Mouse (Mus musculus) ES-E14 (cell line): ENCODE measurements around the gene Akap2. TPM values are rescaled to one million over a fixed set of nuclear protein-coding genes. Genes with fewer than 3 reads are reported as not detected.

Experiments used
- DNase-seq: peaks from one replicate; pipeline ENCODE4 v3.0.0-alpha.2; 2013; ENCODE audit warnings: low read depth, low spot score
- H3K27ac ChIP-seq: 2 replicates; pipeline ENCODE4 v1.5.1; 2012; ENCODE audit warnings: low read depth, mild to moderate bottlenecking, low read length, moderate library complexity, mixed read lengths; ENCODE audit not compliant: poor library complexity, insufficient read depth, severe bottlenecking
- H3K36me3 ChIP-seq: 2 replicates; pipeline ENCODE4 v1.6.1; 2012; ENCODE audit warnings: mild to moderate bottlenecking, low read length, moderate library complexity, mixed read lengths; ENCODE audit not compliant: control insufficient read depth, poor library complexity, insufficient read depth, severe bottlenecking
- H3K4me1 ChIP-seq, 2 experiments: fragments of 150-350 bp in 1 of 2; sonication (generic) in 1 of 2; 2 replicates each; pipeline ENCODE4 v1.6.1; 2012; ENCODE audit warnings: low read length in 2 of 2, mild to moderate bottlenecking in 1 of 2, mixed read lengths in 1 of 2; ENCODE audit not compliant: control insufficient read depth in 2 of 2, insufficient read depth in 2 of 2, poor library complexity in 1 of 2
- H3K4me3 ChIP-seq, 2 experiments: fragments of 150-350 bp in 1 of 2; sonication (generic) in 1 of 2; 2 replicates each; pipeline ENCODE4 v1.5.1; 2012; ENCODE audit warnings: low read length in 2 of 2, low read depth in 1 of 2, mild to moderate bottlenecking in 1 of 2, mixed read lengths in 1 of 2; ENCODE audit not compliant: insufficient read depth in 1 of 2, poor library complexity in 1 of 2, severe bottlenecking in 1 of 2
- H3K9ac ChIP-seq: 2 replicates; pipeline ENCODE4 v1.6.1; 2012; ENCODE audit warnings: low read depth, mild to moderate bottlenecking, low read length, mixed read lengths; ENCODE audit not compliant: poor library complexity, insufficient read depth, severe bottlenecking
- H3K9me3 ChIP-seq: fragments of 150-350 bp; sonication (generic); 2 replicates; pipeline ENCODE4 v1.6.1; 2012; ENCODE audit warnings: low read depth, mild to moderate bottlenecking, low read length; ENCODE audit not compliant: control insufficient read depth, insufficient read depth
- CHD2 ChIP-seq: IDR thresholded peaks from 2 replicates; pipeline ENCODE4 v1.6.1; 2014; ENCODE audit warnings: mild to moderate bottlenecking, low read depth, low read length, inconsistent platforms
- HCFC1 ChIP-seq: IDR thresholded peaks from 2 replicates; pipeline ENCODE4 v1.6.1; 2012; ENCODE audit warnings: low read length, inconsistent platforms, borderline replicate concordance; ENCODE audit not compliant: insufficient read depth
- MAFK ChIP-seq: IDR thresholded peaks from 2 replicates; pipeline ENCODE4 v1.6.1; 2014; ENCODE audit warnings: mild to moderate bottlenecking, low read depth, low read length, inconsistent platforms; ENCODE audit not compliant: insufficient read depth
- ZC3H11A ChIP-seq: IDR thresholded peaks from 2 replicates; pipeline ENCODE4 v1.6.1; 2012; ENCODE audit warnings: low read depth, mild to moderate bottlenecking, inconsistent platforms, low read length, borderline replicate concordance
- ZNF384 ChIP-seq: IDR thresholded peaks from 2 replicates; pipeline ENCODE4 v1.6.1; 2012; ENCODE audit warnings: low read depth, low read length, inconsistent platforms
- in situ Hi-C, 2 experiments: fragments of 600-800 bp; cut with MboI; formaldehyde crosslinking; loops; one replicate each; pipeline ENCODE4 v1.15.1; 2025; ENCODE audit warnings: low sequenced_read_pairs in 2 of 2, inconsistent platforms in 1 of 2; ENCODE audit not compliant: unreplicated experiment in 2 of 2
- total RNA-seq: library from RNA; depleted of rRNA; stranded (reverse); fragments of 300-350 nt; gene quantifications from 2 replicates; pipeline ENCODE4 v1.2.3, GENCODE M21; 2012

Gene Akap2
- total RNA-seq, 1 experiment = 35.7 TPM

DNA sequence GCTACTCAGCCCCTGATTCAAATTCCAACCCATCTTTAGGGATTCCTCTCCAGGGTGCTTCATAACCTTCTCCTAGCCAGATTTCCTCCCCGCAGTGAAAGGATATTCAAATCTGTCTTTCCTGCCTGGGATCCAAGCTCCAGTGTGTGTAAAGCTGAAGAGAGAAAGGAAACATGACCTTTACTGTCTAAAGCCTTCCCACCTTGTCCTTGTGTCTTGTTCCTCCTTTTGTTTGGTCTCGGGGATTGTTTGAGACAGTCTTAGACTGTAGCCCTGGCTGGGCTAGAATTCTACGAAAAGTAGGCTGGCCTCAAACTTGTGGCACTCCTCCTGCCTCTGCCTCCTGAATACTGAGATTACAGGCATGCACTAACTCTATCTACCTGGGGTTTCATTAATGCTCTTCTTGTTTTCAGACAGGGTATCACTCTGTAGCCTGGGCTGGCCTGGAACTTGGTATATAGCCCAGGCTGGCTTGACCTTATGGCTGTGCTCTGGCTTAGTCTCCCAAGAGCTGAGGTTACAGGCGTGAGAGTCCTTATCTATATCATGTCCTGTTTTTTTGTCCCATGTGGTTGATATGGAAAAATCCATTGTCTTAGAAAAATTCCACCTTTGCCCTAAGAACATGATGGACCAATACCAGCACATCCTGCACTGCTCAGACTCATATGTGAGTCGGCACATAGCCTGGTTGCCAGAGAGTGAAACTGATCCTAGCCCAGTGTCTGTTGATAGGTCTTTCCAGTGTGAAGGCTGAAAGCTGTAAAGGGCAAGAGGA is 22.9 kb upstream of the Akap2 start:
- peaks cover 10 to 32% of the 10 kb centered on the region in 2 experiments for H3K4me1 ChIP-seq
- H3K9me3 ChIP-seq = no peaks in the 10 kb centered on the region
- H3K27ac ChIP-seq = peak overlapping the region; percentile 66; the same call in 1 of the 2 replicates
- H3K36me3 ChIP-seq = no peaks in the 10 kb centered on the region
- no peak for DNase-seq
- in situ Hi-C loops = no loop called here
- H3K4me3 ChIP-seq = no peak overlapping the region
- TF ChIP-seq CHD2 = no peak
- TF ChIP-seq ZC3H11A = no peak
- TF ChIP-seq ZNF384 = no peak
- no peak for TF ChIP-seq MAFK
- TF ChIP-seq HCFC1 = no peak
- H3K9ac ChIP-seq = no peak overlapping the region

DNA sequence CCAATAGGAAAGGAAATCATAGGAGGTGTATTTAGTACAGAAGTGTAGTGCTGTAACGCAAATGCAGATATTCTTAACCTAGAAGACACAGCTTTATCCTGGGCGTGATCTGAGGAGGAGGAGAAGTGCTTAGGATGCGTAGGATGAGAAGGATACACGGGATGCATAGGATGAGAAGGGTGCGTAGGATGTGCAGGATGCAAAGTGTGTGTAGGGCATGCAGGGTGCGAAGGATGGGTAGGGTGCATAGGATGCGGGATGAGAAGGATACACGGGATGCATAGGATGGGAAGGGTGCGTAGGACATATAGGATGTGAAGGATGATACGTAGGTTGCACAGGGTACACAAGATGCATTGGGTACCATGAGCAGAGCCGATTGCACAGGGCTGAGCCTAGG is 20.5 kb upstream of the Akap2 start:
- TF ChIP-seq MAFK (no peak), ZNF384 (no peak)
- no peak for DNase-seq
- in situ Hi-C loops = no loop called here
- Histone ChIP-seq H3K27ac (no peak overlapping the region), H3K9me3 (no peaks in the 10 kb centered on the region), H3K4me1 (peaks cover 3 to 19% of the 10 kb centered on the region in 2 experiments; a peak in 3 of 4 replicates), H3K36me3 (no peaks in the 10 kb centered on the region), H3K4me3 (no peak overlapping the region), H3K9ac (no peak overlapping the region)

DNA sequence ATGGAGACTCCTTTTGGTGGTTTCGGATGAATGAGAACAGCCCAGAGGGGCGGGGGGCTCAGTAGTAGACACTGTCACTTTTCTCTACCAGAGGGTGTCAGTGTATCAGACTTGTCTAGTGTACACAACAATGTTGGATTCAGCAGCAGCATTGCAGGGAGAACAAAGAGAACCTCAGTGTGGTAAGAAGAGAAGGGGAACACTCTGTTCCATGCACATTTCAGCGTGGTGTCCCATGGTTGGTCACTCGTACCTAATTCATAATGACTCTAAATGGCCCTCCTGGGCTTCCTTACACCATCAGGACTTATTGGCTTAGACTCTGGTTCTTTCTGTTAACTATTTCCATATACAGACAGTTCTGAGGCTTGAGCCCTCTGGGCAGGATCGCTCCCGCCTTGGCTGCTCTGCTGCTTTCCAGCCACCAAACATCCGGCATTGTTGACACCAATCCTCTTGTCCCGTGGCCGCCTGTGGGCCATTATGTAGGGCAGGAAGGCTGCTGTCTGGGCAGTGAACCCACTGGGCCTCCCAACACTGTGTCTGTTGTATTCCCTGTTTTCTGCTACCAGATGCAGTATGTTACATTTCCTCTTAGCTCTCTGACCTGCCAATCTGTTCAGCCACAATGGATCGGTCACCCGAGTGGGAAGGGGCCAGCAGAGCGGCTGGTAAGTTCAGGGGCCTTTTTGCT is 19.4 kb upstream of the Akap2 start:
- TF ChIP-seq ZNF384 (no peak), HCFC1 (no peak), MAFK (no peak), ZC3H11A (no peak), CHD2 (no peak)
- in situ Hi-C loops = no loop called here
- Histone ChIP-seq H3K27ac (no peak overlapping the region), H3K4me1 (peaks cover 3 to 17% of the 10 kb centered on the region in 2 experiments; a peak in 3 of 4 replicates), H3K9me3 (no peaks in the 10 kb centered on the region), H3K4me3 (no peak overlapping the region), H3K36me3 (no peaks in the 10 kb centered on the region), H3K9ac (no peak overlapping the region)
- no peak for DNase-seq

DNA sequence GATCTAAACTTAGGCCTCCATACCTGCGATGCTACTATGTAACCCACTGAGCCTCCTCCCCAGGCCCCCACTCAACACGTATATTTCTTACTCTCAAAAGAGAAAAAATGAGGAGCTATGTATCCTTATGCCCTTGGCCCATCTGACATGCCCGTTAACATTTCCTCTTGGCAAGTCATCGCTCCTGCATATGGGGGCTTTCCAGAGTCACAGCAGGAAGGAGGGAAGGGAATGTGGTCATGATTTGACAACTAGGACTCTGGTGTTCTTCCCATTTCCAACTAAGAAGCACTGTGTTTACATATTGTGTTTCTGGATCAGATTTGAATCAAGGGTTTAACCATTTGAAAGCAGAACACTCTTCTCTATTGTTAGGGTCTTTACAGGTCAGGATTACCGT is 15.9 kb upstream of the Akap2 start:
- H3K9me3 ChIP-seq = no peaks in the 10 kb centered on the region
- no peak overlapping the region for H3K9ac ChIP-seq
- no peak for TF ChIP-seq HCFC1
- no peak for TF ChIP-seq ZC3H11A
- no peak for TF ChIP-seq ZNF384
- no peak for TF ChIP-seq CHD2
- TF ChIP-seq MAFK = no peak
- H3K4me1 ChIP-seq = peaks cover 0 to 11% of the 10 kb centered on the region in 2 experiments; a peak in 2 of 4 replicates
- in situ Hi-C loops = no loop called here
- no peak for DNase-seq
- no peak overlapping the region for H3K27ac ChIP-seq
- H3K4me3 ChIP-seq = no peak overlapping the region
- no peaks in the 10 kb centered on the region for H3K36me3 ChIP-seq
